10 mouse cellular contexts compared by ENCODE assay signal in the genomic region with DNA sequence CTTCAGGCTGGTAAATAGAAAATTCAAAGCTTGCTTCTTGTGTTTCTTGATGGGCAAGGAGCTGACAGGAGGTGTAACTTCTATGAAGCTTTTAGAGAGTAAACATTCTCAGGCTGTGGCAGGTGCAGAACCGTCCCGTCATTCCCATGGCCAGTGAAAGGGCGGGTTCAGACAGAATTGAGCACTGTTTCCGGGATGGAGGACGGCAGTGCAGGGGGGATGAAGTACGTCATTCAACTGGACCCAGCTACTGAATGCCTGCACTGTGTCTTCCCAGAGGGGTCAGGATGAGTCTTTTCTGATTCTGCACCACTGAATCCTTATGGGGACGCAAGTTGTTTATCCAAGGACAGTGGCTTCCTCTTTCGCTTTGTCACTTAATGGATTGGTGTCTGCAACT.
DNase-seq lines count a peak whose midpoint lies in the region; ATAC-seq lines count a peak whose summit lies in the region.
"Had no signal": no experiment of that assay in that cellular context is flagged by ENCODE, and none has a peak within 500 bp of the region (broad histone marks: within the 10 kb centered on the region; RNA-seq: fewer than 3 reads in every experiment).

No protein-coding gene starts in this region.

- H3K9me3 ChIP-seq in heart, embryonic 12.5 days (replicated peaks) = no peaks in the 10 kb centered on the region
- no peaks in the 10 kb centered on the region for H3K9me3 ChIP-seq in liver, embryonic 12.5 days (replicated peaks)

- no peaks in the 10 kb centered on the region for H3K4me1 ChIP-seq in heart, embryonic 12.5 days (replicated peaks)
- H3K4me1 ChIP-seq in liver, embryonic 12.5 days = no peaks in the 10 kb centered on the region

- WGBS in heart, embryonic 12.5 days = 56% methylated on average over 8 of the region's 8 CpGs
- 71% methylated on average over 8 of the region's 8 CpGs for WGBS in liver, embryonic 12.5 days (ENCODE audit: insufficient replicate concordance)

- peak overlapping the region; percentile 23 for H3K4me2 ChIP-seq in heart, embryonic 12.5 days
- no peak overlapping the region for H3K4me2 ChIP-seq in liver, embryonic 12.5 days

- H3K27me3 ChIP-seq in heart, embryonic 12.5 days (replicated peaks) = 0 out of 2 replicates have a peak, but pooled peaks cover 6% of the 10 kb centered on the region
- no peaks in the 10 kb centered on the region for H3K27me3 ChIP-seq in liver, embryonic 12.5 days (replicated peaks)

- H3K9ac ChIP-seq in heart, embryonic 12.5 days = no peak overlapping the region
- no peak overlapping the region for H3K9ac ChIP-seq in liver, embryonic 12.5 days

- peak overlapping the region; percentile 19; the same call in 1 of the 2 replicates for H3K4me3 ChIP-seq in heart, embryonic 12.5 days
- no peak overlapping the region for H3K4me3 ChIP-seq in liver, embryonic 12.5 days

- no peak overlapping the region for H3K27ac ChIP-seq in heart, embryonic 12.5 days (ENCODE audit: poor library complexity, severe bottlenecking)
- H3K27ac ChIP-seq in liver, embryonic 12.5 days = no peak overlapping the region

- no peaks in the 10 kb centered on the region for H3K36me3 ChIP-seq in heart, embryonic 12.5 days
- H3K36me3 ChIP-seq in liver, embryonic 12.5 days = no peaks in the 10 kb centered on the region

- no peak for DNase-seq in heart, adult 11 months
- peak; percentile 56 to 67 for DNase-seq in right cerebral cortex, postnatal 10 days (ENCODE audit: low spot score in 2 of 2)
- no peak for DNase-seq in right cerebral cortex, postnatal 4 days
- DNase-seq in layer of hippocampus, postnatal 10 days (ENCODE audit: low spot score in 2 of 2) = peak; percentile 15 to 20
- no peak for DNase-seq in kidney, postnatal 4 days
- DNase-seq: adrenal gland, postnatal 25 days; kidney, postnatal 10 days had no signal

- no peak for ATAC-seq in heart, embryonic 12.5 days (ENCODE audit: insufficient number of reproducible peaks, low FRiP score)
- ATAC-seq in megakaryocyte, adult 5-6 weeks (ENCODE audit: poor library complexity, severe bottlenecking) = no peak
- no peak for ATAC-seq in liver, embryonic 12.5 days

Comparison
In these comparisons a context has a peak if more than half of its experiments do, and no peak if none do; other contexts are left out.
1. DNase-seq: peak in right cerebral cortex, postnatal 10 days (2 of 2) and layer of hippocampus, postnatal 10 days (2 of 2); none in heart, adult 11 months (single experiment), right cerebral cortex, postnatal 4 days (single experiment) and kidney, postnatal 4 days (0 of 2).